Comparison of ENCODE assay signal across 10 mouse cellular contexts in the genomic region with DNA sequence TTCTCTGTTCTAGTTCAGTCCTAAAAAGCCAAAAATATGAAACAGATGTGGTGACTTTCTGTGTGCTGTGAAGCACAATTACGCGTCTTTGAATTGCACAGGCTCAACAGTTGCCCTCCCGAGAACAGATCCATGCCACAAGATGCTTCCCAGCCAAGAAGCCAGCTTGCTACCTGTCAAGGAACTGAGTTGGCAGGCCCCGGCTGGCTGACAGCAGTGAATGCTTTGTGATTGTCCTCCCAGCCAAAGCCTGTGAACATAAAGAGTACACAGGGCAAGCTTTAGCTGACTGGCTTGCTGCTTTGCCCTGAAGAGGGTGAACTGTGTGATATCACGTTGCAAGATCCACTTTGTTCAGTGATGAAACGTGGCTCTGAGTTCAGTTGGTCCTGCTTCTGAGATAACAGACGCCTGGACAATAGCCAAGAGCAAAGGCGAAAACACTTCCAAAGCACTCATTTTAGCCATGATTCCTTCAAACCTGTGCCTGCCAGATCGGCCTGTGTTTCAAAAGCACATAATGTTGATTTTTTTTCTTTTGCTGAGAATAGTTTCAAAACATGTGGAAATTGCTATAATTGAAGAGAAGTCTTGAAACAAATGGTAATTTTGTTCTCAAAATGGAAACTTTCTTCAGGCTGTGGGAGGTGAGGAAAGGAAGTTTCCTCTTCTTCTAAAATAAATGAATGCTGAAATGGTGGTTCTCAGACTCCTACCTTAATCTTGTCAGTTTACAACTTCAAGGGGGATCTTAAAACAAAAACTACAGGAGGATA.
A peak's percentile ranks its signal among the peaks of the same experiment; 100 is the strongest.
DNase-seq lines count a peak whose midpoint lies in the region; ATAC-seq and TF ChIP-seq lines count a peak whose summit lies in the region.
"Had no signal": no experiment of that assay in that cellular context is flagged by ENCODE, and none has a peak within 500 bp of the region (broad histone marks: within the 10 kb centered on the region; RNA-seq: fewer than 3 reads in every experiment).

No protein-coding gene starts in this region.

- no peak overlapping the region for H3K4me2 ChIP-seq in hindbrain, embryonic 12.5 days (replicated peaks)
- no peak overlapping the region for H3K4me2 ChIP-seq in embryonic facial prominence, embryonic 12.5 days (replicated peaks)
- H3K4me2 ChIP-seq: lung, embryonic 15.5 days had no signal

- peak overlapping the region; percentile 64 for H3K27ac ChIP-seq in hindbrain, embryonic 10.5 days
- H3K27ac ChIP-seq in hindbrain, embryonic 12.5 days, result no peak overlapping the region
- peak overlapping the region; percentile 65 for H3K27ac ChIP-seq in embryonic facial prominence, embryonic 12.5 days
- no peak overlapping the region for H3K27ac ChIP-seq in left cerebral cortex, adult 2 months
- H3K27ac ChIP-seq: lung, embryonic 15.5 days had no signal

- DNase-seq in hindbrain, embryonic 10.5 days (ENCODE audit: low spot score), result peak; percentile 27
- peak; percentile 14 to 17 for DNase-seq in left cerebral cortex, adult 2 months (ENCODE audit: extremely low spot score in 1 of 2, low spot score in 2 of 2)
- peak; percentile 21 to 28 for DNase-seq in right cerebral cortex, adult 2 months (ENCODE audit: low spot score in 2 of 2)
- DNase-seq in thymus, postnatal 10 days (ENCODE audit: low spot score in 2 of 2), result no peak
- no peak for DNase-seq in urinary bladder, postnatal 14 days (ENCODE audit: low spot score)
- DNase-seq in urinary bladder, adult 2 months (ENCODE audit: low spot score), result no peak

- H3K9me3 ChIP-seq in hindbrain, embryonic 10.5 days, result no peaks in the 10 kb centered on the region
- no peaks in the 10 kb centered on the region for H3K9me3 ChIP-seq in hindbrain, embryonic 12.5 days (replicated peaks)
- H3K9me3 ChIP-seq in embryonic facial prominence, embryonic 12.5 days, result no peaks in the 10 kb centered on the region
- H3K9me3 ChIP-seq: G1E; lung, embryonic 15.5 days had no signal

- no peak for TF ChIP-seq CTCF in left cerebral cortex, adult 2 months (IDR thresholded peaks at IDR 0.05)

- no peak overlapping the region for H3K4me3 ChIP-seq in hindbrain, embryonic 10.5 days
- H3K4me3 ChIP-seq in hindbrain, embryonic 12.5 days, result no peak overlapping the region
- H3K4me3 ChIP-seq in embryonic facial prominence, embryonic 12.5 days, result no peak overlapping the region
- H3K4me3 ChIP-seq in left cerebral cortex, adult 2 months, result no peak overlapping the region
- H3K4me3 ChIP-seq: lung, embryonic 15.5 days had no signal

- WGBS in hindbrain, embryonic 10.5 days, result 46% methylated on average over 9 of the region's 9 CpGs
- 45% methylated on average over 9 of the region's 9 CpGs for WGBS in hindbrain, embryonic 12.5 days
- WGBS in embryonic facial prominence, embryonic 12.5 days, result 19% methylated on average over 9 of the region's 9 CpGs

- H3K9ac ChIP-seq in hindbrain, embryonic 12.5 days, result no peak overlapping the region
- H3K9ac ChIP-seq in embryonic facial prominence, embryonic 12.5 days, result no peak overlapping the region
- H3K9ac ChIP-seq: lung, embryonic 15.5 days had no signal

- no peaks in the 10 kb centered on the region for H3K36me3 ChIP-seq in hindbrain, embryonic 10.5 days
- H3K36me3 ChIP-seq in hindbrain, embryonic 12.5 days, result no peaks in the 10 kb centered on the region
- H3K36me3 ChIP-seq in embryonic facial prominence, embryonic 12.5 days, result no peaks in the 10 kb centered on the region
- H3K36me3 ChIP-seq: G1E; lung, embryonic 15.5 days had no signal

- H3K4me1 ChIP-seq in hindbrain, embryonic 10.5 days (replicated peaks), result peaks cover 6% of the 10 kb centered on the region
- no peaks in the 10 kb centered on the region for H3K4me1 ChIP-seq in hindbrain, embryonic 12.5 days
- peaks cover 3% of the 10 kb centered on the region; the same call in 1 of the 2 replicates for H3K4me1 ChIP-seq in embryonic facial prominence, embryonic 12.5 days

- intact Hi-C loops in left cerebral cortex, adult 2 months (cut with DNase I), result no loop called here

- no peak for ATAC-seq in hindbrain, embryonic 12.5 days (ENCODE audit: low FRiP score)
- no peak for ATAC-seq in embryonic facial prominence, embryonic 12.5 days (ENCODE audit: insufficient number of reproducible peaks, insufficient read depth, low FRiP score, low TSS enrichment)

- no peaks in the 10 kb centered on the region for H3K27me3 ChIP-seq in hindbrain, embryonic 10.5 days (ENCODE audit: insufficient read depth, poor library complexity, severe bottlenecking)
- H3K27me3 ChIP-seq in hindbrain, embryonic 12.5 days, result no peaks in the 10 kb centered on the region
- H3K27me3 ChIP-seq in embryonic facial prominence, embryonic 12.5 days, result no peaks in the 10 kb centered on the region
- H3K27me3 ChIP-seq: lung, embryonic 15.5 days had no signal

Comparison
In these comparisons a context has a peak if more than half of its experiments do, and no peak if none do; other contexts are left out.
1. H3K27ac ChIP-seq: peak in hindbrain, embryonic 10.5 days (single experiment) and embryonic facial prominence, embryonic 12.5 days (single experiment); none in hindbrain, embryonic 12.5 days (single experiment) and left cerebral cortex, adult 2 months (single experiment).
2. DNase-seq: peak in hindbrain, embryonic 10.5 days (single experiment), left cerebral cortex, adult 2 months (2 of 2) and right cerebral cortex, adult 2 months (2 of 2); none in thymus, postnatal 10 days (0 of 2), urinary bladder, postnatal 14 days (single experiment) and urinary bladder, adult 2 months (single experiment).